Mouse (Mus musculus): ENCODE results near the gene Phf3. TPM values are rescaled to one million over a fixed set of nuclear protein-coding genes. Genes with fewer than 3 reads are reported as not detected.

Gene Phf3
- polyA plus RNA-seq, 1 experiment from 2014 or later, result 25.0 TPM

DNA sequence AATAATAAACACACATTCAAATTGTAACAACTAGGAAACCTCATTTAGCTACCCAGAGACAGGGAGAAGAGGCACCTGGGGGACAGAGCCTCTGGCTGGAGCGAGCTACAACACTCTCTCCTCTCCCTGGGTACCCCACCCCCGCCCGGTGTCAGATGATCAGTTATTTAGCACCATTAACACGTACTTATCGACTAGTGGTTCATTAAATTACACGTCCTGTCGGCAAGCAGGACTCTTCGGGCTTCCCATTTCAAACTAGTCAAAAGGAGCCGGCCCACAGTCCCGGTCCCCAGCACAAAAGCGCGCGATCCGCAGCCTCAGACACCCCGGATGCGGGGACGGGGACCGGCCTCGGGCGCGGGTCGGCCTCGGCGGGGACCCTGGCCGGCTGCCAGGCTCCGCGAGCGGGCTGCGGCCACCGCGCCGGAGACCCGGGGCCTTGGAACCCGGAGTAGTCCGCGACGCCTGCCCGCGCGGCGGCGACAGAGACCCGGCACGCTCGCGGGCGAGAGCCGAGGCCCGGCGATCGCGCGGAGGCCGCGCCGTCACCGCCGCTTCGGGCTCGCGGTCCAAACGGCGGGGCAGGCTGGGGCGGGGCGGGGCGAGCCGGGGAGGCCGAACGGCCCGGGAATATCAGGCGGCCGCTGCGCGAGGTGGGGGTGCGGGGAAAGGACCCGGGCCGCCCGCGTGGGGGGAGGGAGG, 733 bp downstream of the Phf3 start:
- peaks cover 34% of the 10 kb centered on the region for H3K4me1 ChIP-seq
- H3K4me3 ChIP-seq, result peak overlapping the region; percentile 96
- H3K9me3 ChIP-seq (replicated peaks), result no peaks in the 10 kb centered on the region
- peak overlapping the region; percentile 99 for H3K9ac ChIP-seq
- peak; percentile 79 for ATAC-seq
- H3K27ac ChIP-seq, result peak overlapping the region; percentile 97
- no peaks in the 10 kb centered on the region for H3K27me3 ChIP-seq (replicated peaks)
- peak overlapping the region; percentile 74 for H3K4me2 ChIP-seq
- under 1% methylated on average over 63 of the region's 79 CpGs for WGBS (ENCODE audit: insufficient replicate concordance)
- H3K36me3 ChIP-seq, result peaks cover 4% of the 10 kb centered on the region; the same call in 1 of the 2 replicates

GRCm38 (mm10) chr1:30867786-30868185, 5.9 kb downstream of the Phf3 start:
- Histone ChIP-seq H3K4me3 (no peak overlapping the region), H3K9ac (no peak overlapping the region), H3K27me3 (replicated peaks) (no peaks in the 10 kb centered on the region), H3K36me3 (peaks cover 4% of the 10 kb centered on the region; the same call in 1 of the 2 replicates), H3K27ac (no peak overlapping the region), H3K4me1 (peaks cover 29% of the 10 kb centered on the region), H3K4me2 (no peak overlapping the region), H3K9me3 (replicated peaks) (no peaks in the 10 kb centered on the region)
- ATAC-seq, result no peak
- 83% methylated on average over 4 of the region's 4 CpGs for WGBS (ENCODE audit: insufficient replicate concordance)

DNA sequence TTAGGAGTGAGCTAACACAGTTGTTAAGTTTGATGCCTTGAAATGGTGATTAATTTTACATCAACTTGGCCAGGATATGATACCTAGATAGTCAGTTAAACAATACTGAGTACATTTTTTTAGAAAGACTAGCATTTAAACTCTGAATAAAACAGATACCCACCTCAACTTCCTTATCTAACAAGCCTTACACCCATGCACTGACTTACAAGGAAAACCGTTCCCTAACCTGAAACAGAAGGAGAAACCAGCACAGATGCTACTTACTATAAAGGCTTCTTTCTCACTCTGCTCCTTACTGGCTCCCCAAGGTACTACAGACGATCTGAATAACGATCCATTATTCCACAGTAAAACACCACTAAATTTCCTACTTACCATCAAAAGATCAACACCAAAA, 21.2 kb downstream of the Phf3 start:
- H3K9me3 ChIP-seq (replicated peaks), result no peaks in the 10 kb centered on the region
- H3K4me2 ChIP-seq, result no peak overlapping the region
- 73% methylated on average over 3 of the region's 3 CpGs for WGBS (ENCODE audit: insufficient replicate concordance)
- no peak for ATAC-seq
- H3K4me3 ChIP-seq, result no peak overlapping the region
- no peak overlapping the region for H3K27ac ChIP-seq
- H3K4me1 ChIP-seq, result peaks cover 9% of the 10 kb centered on the region; the same call in 1 of the 2 replicates
- no peaks in the 10 kb centered on the region for H3K27me3 ChIP-seq (replicated peaks)
- H3K36me3 ChIP-seq, result peaks cover 10% of the 10 kb centered on the region
- no peak overlapping the region for H3K9ac ChIP-seq

DNA sequence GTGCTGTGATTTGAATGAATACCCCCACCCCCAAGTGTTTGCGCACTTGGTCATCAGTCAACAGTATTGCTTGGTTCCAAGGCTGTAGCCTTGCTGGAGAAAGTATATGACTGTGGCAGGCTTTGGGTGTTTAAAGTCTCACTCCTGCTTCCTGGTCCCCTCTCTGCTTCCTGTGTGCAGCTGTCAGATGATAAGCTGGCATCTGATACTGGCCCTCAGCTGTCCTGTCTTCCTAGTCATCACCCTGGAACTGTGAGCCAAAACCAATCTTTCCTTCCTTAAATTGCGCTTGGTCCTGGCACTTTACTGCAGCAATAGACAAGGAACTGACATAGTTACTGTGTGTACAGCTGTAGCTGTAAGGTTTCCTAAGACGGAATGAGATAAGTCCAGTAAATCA, 21.8 kb downstream of the Phf3 start:
- Histone ChIP-seq H3K9me3 (replicated peaks) (no peaks in the 10 kb centered on the region), H3K27ac (no peak overlapping the region), H3K9ac (no peak overlapping the region), H3K27me3 (replicated peaks) (no peaks in the 10 kb centered on the region), H3K36me3 (peaks cover 10% of the 10 kb centered on the region), H3K4me3 (no peak overlapping the region), H3K4me1 (peaks cover 9% of the 10 kb centered on the region; the same call in 1 of the 2 replicates), H3K4me2 (no peak overlapping the region)
- 79% methylated on average over 3 of the region's 3 CpGs for WGBS (ENCODE audit: insufficient replicate concordance)
- ATAC-seq, result 0 out of 2 replicates have a peak, but pooled peaks have one; percentile 24

DNA sequence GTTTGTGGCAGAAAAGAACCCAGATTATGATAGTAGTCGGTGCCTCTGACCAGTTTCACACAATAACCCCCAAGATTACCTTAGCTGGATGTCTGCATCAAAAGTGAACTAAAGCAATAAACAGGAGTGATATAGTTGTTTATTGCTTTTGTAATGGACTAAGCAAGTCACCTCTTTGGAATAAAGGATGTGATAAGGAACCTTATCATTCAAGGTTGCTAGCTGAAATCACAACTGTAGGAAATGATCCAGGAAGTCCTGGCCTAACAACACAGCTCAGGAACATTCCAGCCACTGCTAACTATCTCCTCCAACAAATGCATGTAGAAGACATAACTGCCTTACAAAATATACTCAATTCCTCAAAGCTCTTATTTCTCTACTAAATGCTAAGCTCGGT, 22.8 kb downstream of the Phf3 start:
- Histone ChIP-seq H3K9ac (no peak overlapping the region), H3K4me2 (no peak overlapping the region), H3K4me3 (no peak overlapping the region), H3K4me1 (peaks cover 9% of the 10 kb centered on the region; the same call in 1 of the 2 replicates), H3K36me3 (peaks cover 10% of the 10 kb centered on the region), H3K27ac (no peak overlapping the region), H3K9me3 (replicated peaks) (no peaks in the 10 kb centered on the region), H3K27me3 (replicated peaks) (no peaks in the 10 kb centered on the region)
- WGBS (ENCODE audit: insufficient replicate concordance), result 78% methylated on average over 2 of the region's 2 CpGs
- no peak for ATAC-seq

GRCm38 (mm10) chr1:30849955-30850354, 23.8 kb downstream of the Phf3 start:
- no peak for ATAC-seq
- Histone ChIP-seq H3K4me3 (no peak overlapping the region), H3K4me2 (no peak overlapping the region), H3K9ac (no peak overlapping the region), H3K27me3 (replicated peaks) (no peaks in the 10 kb centered on the region), H3K9me3 (replicated peaks) (no peaks in the 10 kb centered on the region), H3K27ac (no peak overlapping the region), H3K36me3 (peaks cover 10% of the 10 kb centered on the region), H3K4me1 (peaks cover 9% of the 10 kb centered on the region; the same call in 1 of the 2 replicates)
- 62% methylated on average over 3 of the region's 3 CpGs for WGBS (ENCODE audit: insufficient replicate concordance)

- H3K27me3 ChIP-seq (replicated peaks), result no peaks in the 10 kb centered on the region
- H3K9me3 ChIP-seq (replicated peaks), result no peaks in the 10 kb centered on the region
- no peak overlapping the region for H3K9ac ChIP-seq
- ATAC-seq, result no peak
- H3K36me3 ChIP-seq, result peaks cover 10% of the 10 kb centered on the region
- H3K4me1 ChIP-seq, result peaks cover 9% of the 10 kb centered on the region; the same call in 1 of the 2 replicates
- no peak overlapping the region for H3K27ac ChIP-seq
- no peak overlapping the region for H3K4me2 ChIP-seq
- no peak overlapping the region for H3K4me3 ChIP-seq
- WGBS (ENCODE audit: insufficient replicate concordance), result 34% methylated on average over 1 of the region's 1 CpGs
These were observed 26.0 kb downstream of the Phf3 start for GRCm38 (mm10) chr1:30847706-30848105.

- WGBS (ENCODE audit: insufficient replicate concordance), result 80% methylated on average over 3 of the region's 3 CpGs
- Histone ChIP-seq H3K27me3 (replicated peaks) (no peaks in the 10 kb centered on the region), H3K27ac (no peak overlapping the region), H3K36me3 (peaks cover 32% of the 10 kb centered on the region), H3K4me1 (no peaks in the 10 kb centered on the region), H3K9ac (no peak overlapping the region), H3K9me3 (replicated peaks) (no peaks in the 10 kb centered on the region), H3K4me3 (no peak overlapping the region), H3K4me2 (no peak overlapping the region)
- ATAC-seq, result no peak
These were observed 34.1 kb downstream of the Phf3 start for GRCm38 (mm10) chr1:30839662-30840061.

DNA sequence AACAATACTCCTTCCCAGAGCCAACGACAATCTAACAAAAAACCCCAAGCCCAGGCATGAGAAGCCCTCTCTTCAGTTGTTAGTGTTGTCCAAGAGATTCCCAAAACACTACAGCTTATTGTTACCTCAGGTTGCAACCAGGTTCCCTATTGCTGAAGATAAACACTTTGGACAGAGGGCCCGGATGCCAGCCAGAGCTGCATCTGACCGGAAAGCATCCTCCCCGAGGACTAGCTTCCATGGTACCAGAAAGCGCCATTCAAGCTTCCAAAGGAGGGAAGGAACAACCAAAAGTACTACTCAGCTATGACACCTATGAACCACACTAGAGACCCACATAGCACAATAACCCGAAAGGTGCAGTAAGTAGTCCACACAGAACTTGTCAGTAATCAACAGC, 38.2 kb downstream of the Phf3 start:
- H3K4me1 ChIP-seq, result no peaks in the 10 kb centered on the region
- no peak overlapping the region for H3K9ac ChIP-seq
- no peaks in the 10 kb centered on the region for H3K9me3 ChIP-seq (replicated peaks)
- H3K27me3 ChIP-seq (replicated peaks), result no peaks in the 10 kb centered on the region
- peaks cover 41% of the 10 kb centered on the region for H3K36me3 ChIP-seq
- no peak overlapping the region for H3K27ac ChIP-seq
- no peak overlapping the region for H3K4me2 ChIP-seq
- 86% methylated on average over 6 of the region's 6 CpGs for WGBS (ENCODE audit: insufficient replicate concordance)
- no peak for ATAC-seq
- H3K4me3 ChIP-seq, result no peak overlapping the region

DNA sequence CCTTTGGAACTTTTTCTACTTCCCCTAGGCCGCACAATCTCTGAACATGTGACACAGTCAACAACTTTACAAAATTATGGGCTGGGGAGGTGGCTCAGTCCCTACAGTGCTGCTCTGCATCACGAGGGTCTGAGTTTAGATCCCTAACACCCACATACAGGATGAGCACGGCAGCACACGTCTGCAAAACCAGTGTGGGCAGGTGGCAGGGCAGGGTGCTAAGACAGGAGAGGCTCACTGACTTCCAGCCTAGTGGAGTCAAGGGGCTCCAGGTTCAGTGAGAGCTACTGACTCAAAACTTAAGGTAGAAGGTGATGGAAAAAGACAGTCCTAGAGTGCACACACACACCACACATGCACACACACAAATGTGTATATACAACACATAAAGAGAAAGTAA, 40.9 kb downstream of the Phf3 start:
- Histone ChIP-seq H3K36me3 (peaks cover 64% of the 10 kb centered on the region), H3K4me2 (no peak overlapping the region), H3K9me3 (replicated peaks) (no peaks in the 10 kb centered on the region), H3K9ac (no peak overlapping the region), H3K27ac (no peak overlapping the region), H3K4me1 (no peaks in the 10 kb centered on the region), H3K4me3 (no peak overlapping the region), H3K27me3 (replicated peaks) (no peaks in the 10 kb centered on the region)
- no peak for ATAC-seq
- WGBS (ENCODE audit: insufficient replicate concordance), result 76% methylated on average over 4 of the region's 4 CpGs

DNA sequence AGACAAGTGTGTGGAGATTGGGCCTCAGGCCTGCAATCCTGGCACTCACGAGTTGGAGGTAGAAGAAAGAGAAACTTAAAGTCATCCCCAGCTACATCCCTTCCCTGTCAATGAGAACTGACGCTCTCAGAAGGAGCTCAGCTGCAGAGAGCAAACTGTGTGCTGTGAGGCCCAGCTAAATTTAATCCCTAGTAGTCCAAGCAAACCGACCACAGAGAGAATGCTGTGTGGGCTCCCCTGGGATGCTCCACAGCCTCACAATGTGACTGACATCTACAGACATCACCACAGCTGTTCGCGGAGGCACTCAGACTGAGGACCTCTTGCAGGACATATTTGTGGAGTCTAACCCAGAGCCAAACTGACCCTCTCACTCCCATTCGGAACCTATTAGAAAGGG, 54.3 kb downstream of the Phf3 start:
- no peaks in the 10 kb centered on the region for H3K27me3 ChIP-seq (replicated peaks)
- ATAC-seq, result no peak
- no peak overlapping the region for H3K4me3 ChIP-seq
- H3K9ac ChIP-seq, result no peak overlapping the region
- WGBS (ENCODE audit: insufficient replicate concordance), result 81% methylated on average over 6 of the region's 6 CpGs
- no peaks in the 10 kb centered on the region for H3K4me1 ChIP-seq
- no peaks in the 10 kb centered on the region for H3K9me3 ChIP-seq (replicated peaks)
- no peak overlapping the region for H3K4me2 ChIP-seq
- no peak overlapping the region for H3K27ac ChIP-seq
- peaks cover 63% of the 10 kb centered on the region for H3K36me3 ChIP-seq

- no peaks in the 10 kb centered on the region for H3K4me1 ChIP-seq
- no peak for ATAC-seq
- no peak overlapping the region for H3K4me3 ChIP-seq
- H3K4me2 ChIP-seq, result no peak overlapping the region
- H3K9ac ChIP-seq, result no peak overlapping the region
- H3K9me3 ChIP-seq (replicated peaks), result no peaks in the 10 kb centered on the region
- H3K36me3 ChIP-seq, result peaks cover 83% of the 10 kb centered on the region
- H3K27me3 ChIP-seq (replicated peaks), result no peaks in the 10 kb centered on the region
- 78% methylated on average over 1 of the region's 1 CpGs for WGBS (ENCODE audit: insufficient replicate concordance)
- no peak overlapping the region for H3K27ac ChIP-seq
These were observed 58.1 kb downstream of the Phf3 start for GRCm38 (mm10) chr1:30815609-30816008.

- H3K4me1 ChIP-seq, result no peaks in the 10 kb centered on the region
- H3K4me3 ChIP-seq, result no peak overlapping the region
- peaks cover 83% of the 10 kb centered on the region for H3K36me3 ChIP-seq
- H3K27ac ChIP-seq, result no peak overlapping the region
- no peak overlapping the region for H3K9ac ChIP-seq
- WGBS (ENCODE audit: insufficient replicate concordance), result 78% methylated on average over 2 of the region's 2 CpGs
- H3K27me3 ChIP-seq (replicated peaks), result no peaks in the 10 kb centered on the region
- ATAC-seq, result no peak
- H3K4me2 ChIP-seq, result no peak overlapping the region
- no peaks in the 10 kb centered on the region for H3K9me3 ChIP-seq (replicated peaks)
These were observed 58.7 kb downstream of the Phf3 start for GRCm38 (mm10) chr1:30814987-30815386.
